Mouse (Mus musculus): ENCODE measurements around the gene Rest. TPM values are rescaled to one million over a fixed set of nuclear protein-coding genes. Genes with fewer than 3 reads are reported as not detected.
A peak's percentile ranks its signal among the peaks of the same experiment; 100 is the strongest.

Gene Rest
- polyA plus RNA-seq, 1 experiment from 2014 or later = 58.0 TPM

- ATAC-seq (ENCODE audit: insufficient number of reproducible peaks, low FRiP score, low TSS enrichment, low read depth) (no peak), DNase-seq (ENCODE audit: low spot score) (no peak)
- no peak overlapping the region for H3K9ac ChIP-seq (ENCODE audit: low read length)
- no peaks in the 10 kb centered on the region for H3K27me3 ChIP-seq (ENCODE audit: control insufficient read depth, insufficient read depth, low read length)
- H3K4me2 ChIP-seq (ENCODE audit: low read depth, severe bottlenecking) = no peak overlapping the region
- H3K4me3 ChIP-seq (ENCODE audit: low read depth, low read length) = no peak overlapping the region
- WGBS = 88% methylated on average over 3 of the region's 3 CpGs
- no peaks in the 10 kb centered on the region for H3K36me3 ChIP-seq (ENCODE audit: control insufficient read depth, insufficient read depth, low read length)
- no peaks in the 10 kb centered on the region for H3K4me1 ChIP-seq (ENCODE audit: control insufficient read depth, insufficient read depth, low read length)
- H3K9me3 ChIP-seq (ENCODE audit: control insufficient read depth, low read length) = no peaks in the 10 kb centered on the region
- H3K27ac ChIP-seq (replicated peaks; ENCODE audit: low read depth, low read length) = no peak overlapping the region
Measured at GRCm38 (mm10) chr5:77257603-77258002, 7.7 kb upstream of the Rest start.

DNA sequence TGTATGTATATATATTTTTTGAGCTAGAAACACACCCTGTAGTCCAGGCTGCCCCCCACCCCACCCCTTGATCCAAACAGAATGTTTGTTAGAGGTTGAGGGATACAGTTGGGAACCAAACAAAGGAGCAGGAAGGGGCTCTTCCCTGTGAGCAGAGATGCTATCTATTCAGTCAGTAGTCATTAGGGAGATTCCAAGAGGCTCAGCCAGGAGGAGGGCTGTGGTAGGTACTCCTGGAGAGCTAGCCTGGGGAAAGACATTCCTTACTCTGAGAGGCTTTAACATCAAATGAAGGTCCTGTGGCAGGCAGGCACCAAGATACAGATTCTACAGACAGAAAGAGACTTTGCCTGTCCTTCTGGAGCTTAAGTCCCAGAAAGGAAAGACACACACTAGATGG, 6.0 kb upstream of the Rest start:
- Histone ChIP-seq H3K27me3 (ENCODE audit: control insufficient read depth, insufficient read depth, low read length) (no peaks in the 10 kb centered on the region), H3K4me2 (ENCODE audit: low read depth, severe bottlenecking) (no peak overlapping the region)

DNA sequence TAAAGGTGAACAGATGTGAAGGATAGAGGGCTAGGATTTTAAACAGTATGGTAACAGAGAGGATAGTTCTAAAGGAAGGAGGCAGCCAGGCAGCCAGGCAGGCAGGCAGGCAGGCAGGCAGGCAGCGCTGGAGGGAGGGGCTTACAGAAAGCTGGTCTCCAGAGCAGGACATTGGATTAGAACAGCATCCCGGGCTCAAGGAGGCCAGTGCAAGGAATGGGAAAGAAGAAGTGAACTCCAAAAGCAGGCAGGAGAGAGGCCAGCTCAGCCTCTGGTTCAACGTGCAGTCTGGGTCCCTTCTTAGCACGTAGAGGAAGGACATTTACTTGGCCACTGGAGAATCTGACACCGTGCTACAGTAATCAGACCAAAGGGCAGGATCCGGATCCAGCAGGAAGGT, 5.2 kb upstream of the Rest start:
- Histone ChIP-seq H3K4me3 (ENCODE audit: low read depth, low read length) (no peak overlapping the region), H3K9me3 (ENCODE audit: control insufficient read depth, low read length) (no peaks in the 10 kb centered on the region), H3K4me1 (ENCODE audit: control insufficient read depth, insufficient read depth, low read length) (no peaks in the 10 kb centered on the region), H3K36me3 (ENCODE audit: control insufficient read depth, insufficient read depth, low read length) (no peaks in the 10 kb centered on the region), H3K27ac (replicated peaks; ENCODE audit: low read depth, low read length) (no peak overlapping the region), H3K4me2 (ENCODE audit: low read depth, severe bottlenecking) (no peak overlapping the region), H3K27me3 (ENCODE audit: control insufficient read depth, insufficient read depth, low read length) (no peaks in the 10 kb centered on the region), H3K9ac (ENCODE audit: low read length) (no peak overlapping the region)
- no peak for DNase-seq (ENCODE audit: low spot score)
- no peak for ATAC-seq (ENCODE audit: insufficient number of reproducible peaks, low FRiP score, low TSS enrichment, low read depth)
- WGBS = 56% methylated on average over 6 of the region's 6 CpGs

More for the DNA sequence above, 6.0 kb upstream of the Rest start:
- Histone ChIP-seq H3K9ac (ENCODE audit: low read length) (no peak overlapping the region), H3K27ac (replicated peaks; ENCODE audit: low read depth, low read length) (no peak overlapping the region), H3K9me3 (ENCODE audit: control insufficient read depth, low read length) (no peaks in the 10 kb centered on the region), H3K4me1 (ENCODE audit: control insufficient read depth, insufficient read depth, low read length) (no peaks in the 10 kb centered on the region), H3K36me3 (ENCODE audit: control insufficient read depth, insufficient read depth, low read length) (no peaks in the 10 kb centered on the region), H3K4me3 (ENCODE audit: low read depth, low read length) (no peak overlapping the region)
- ATAC-seq (ENCODE audit: insufficient number of reproducible peaks, low FRiP score, low TSS enrichment, low read depth) = no peak
- DNase-seq (ENCODE audit: low spot score) = no peak

- H3K27me3 ChIP-seq (ENCODE audit: control insufficient read depth, insufficient read depth, low read length) = no peaks in the 10 kb centered on the region
- H3K27ac ChIP-seq (replicated peaks; ENCODE audit: low read depth, low read length) = no peak overlapping the region
- no peaks in the 10 kb centered on the region for H3K9me3 ChIP-seq (ENCODE audit: control insufficient read depth, low read length)
- no peak for ATAC-seq (ENCODE audit: insufficient number of reproducible peaks, low FRiP score, low TSS enrichment, low read depth)
- H3K4me1 ChIP-seq (ENCODE audit: control insufficient read depth, insufficient read depth, low read length) = no peaks in the 10 kb centered on the region
- no peaks in the 10 kb centered on the region for H3K36me3 ChIP-seq (ENCODE audit: control insufficient read depth, insufficient read depth, low read length)
- H3K4me2 ChIP-seq (ENCODE audit: low read depth, severe bottlenecking) = no peak overlapping the region
- no peak overlapping the region for H3K4me3 ChIP-seq (ENCODE audit: low read depth, low read length)
- H3K9ac ChIP-seq (ENCODE audit: low read length) = no peak overlapping the region
- no peak for DNase-seq (ENCODE audit: low spot score)
- 89% methylated on average over 4 of the region's 4 CpGs for WGBS
Measured at GRCm38 (mm10) chr5:77261137-77261536, 4.2 kb upstream of the Rest start.

GRCm38 (mm10) chr5:77262105-77262504, 3.2 kb upstream of the Rest start:
- DNase-seq (ENCODE audit: low spot score) (no peak), ATAC-seq (ENCODE audit: insufficient number of reproducible peaks, low FRiP score, low TSS enrichment, low read depth) (no peak)
- H3K36me3 ChIP-seq (ENCODE audit: control insufficient read depth, insufficient read depth, low read length) = no peaks in the 10 kb centered on the region
- H3K27ac ChIP-seq (replicated peaks; ENCODE audit: low read depth, low read length) = no peak overlapping the region
- no peaks in the 10 kb centered on the region for H3K27me3 ChIP-seq (ENCODE audit: control insufficient read depth, insufficient read depth, low read length)
- H3K4me3 ChIP-seq (ENCODE audit: low read depth, low read length) = no peak overlapping the region
- no peaks in the 10 kb centered on the region for H3K9me3 ChIP-seq (ENCODE audit: control insufficient read depth, low read length)
- H3K4me2 ChIP-seq (ENCODE audit: low read depth, severe bottlenecking) = no peak overlapping the region
- no peak overlapping the region for H3K9ac ChIP-seq (ENCODE audit: low read length)
- H3K4me1 ChIP-seq (ENCODE audit: control insufficient read depth, insufficient read depth, low read length) = no peaks in the 10 kb centered on the region
- 83% methylated on average over 5 of the region's 5 CpGs for WGBS

DNA sequence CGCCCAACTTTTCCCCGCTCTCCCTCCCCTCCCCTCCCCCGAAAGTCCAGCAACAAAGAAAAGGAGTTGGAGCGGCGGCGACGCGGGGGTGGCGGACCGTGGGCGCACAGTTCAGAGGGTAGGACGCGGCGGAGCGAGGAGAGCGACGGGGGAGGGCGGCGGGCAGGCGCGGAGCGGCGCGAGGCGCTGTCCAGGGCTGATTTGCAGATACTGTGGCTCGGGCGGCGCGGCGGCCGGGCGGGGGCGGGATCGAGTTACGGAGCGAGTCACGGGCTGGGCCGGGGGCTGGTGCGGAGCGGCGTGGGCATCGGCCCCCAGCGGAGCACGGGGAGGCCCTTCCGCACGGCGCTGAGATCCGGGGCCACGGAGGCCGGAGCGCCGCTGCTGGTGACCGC, 377 bp downstream of the Rest start:
- no peaks in the 10 kb centered on the region for H3K9me3 ChIP-seq (ENCODE audit: control insufficient read depth, low read length)
- DNase-seq (ENCODE audit: low spot score) (peak; percentile 85), ATAC-seq (ENCODE audit: insufficient number of reproducible peaks, low FRiP score, low TSS enrichment, low read depth) (peak; percentile 82)
- no peaks in the 10 kb centered on the region for H3K4me1 ChIP-seq (ENCODE audit: control insufficient read depth, insufficient read depth, low read length)
- peaks cover 19% of the 10 kb centered on the region for H3K36me3 ChIP-seq (ENCODE audit: control insufficient read depth, insufficient read depth, low read length)
- H3K4me3 ChIP-seq (ENCODE audit: low read depth, low read length) = peak overlapping the region; percentile 94
- WGBS = under 1% methylated on average over 33 of the region's 53 CpGs
- peak overlapping the region; percentile 99 for H3K27ac ChIP-seq (replicated peaks; ENCODE audit: low read depth, low read length)
- peak overlapping the region; percentile 97 for H3K9ac ChIP-seq (ENCODE audit: low read length)
- H3K4me2 ChIP-seq (ENCODE audit: low read depth, severe bottlenecking) = peak overlapping the region; percentile 58
- H3K27me3 ChIP-seq (ENCODE audit: control insufficient read depth, insufficient read depth, low read length) = no peaks in the 10 kb centered on the region

DNA sequence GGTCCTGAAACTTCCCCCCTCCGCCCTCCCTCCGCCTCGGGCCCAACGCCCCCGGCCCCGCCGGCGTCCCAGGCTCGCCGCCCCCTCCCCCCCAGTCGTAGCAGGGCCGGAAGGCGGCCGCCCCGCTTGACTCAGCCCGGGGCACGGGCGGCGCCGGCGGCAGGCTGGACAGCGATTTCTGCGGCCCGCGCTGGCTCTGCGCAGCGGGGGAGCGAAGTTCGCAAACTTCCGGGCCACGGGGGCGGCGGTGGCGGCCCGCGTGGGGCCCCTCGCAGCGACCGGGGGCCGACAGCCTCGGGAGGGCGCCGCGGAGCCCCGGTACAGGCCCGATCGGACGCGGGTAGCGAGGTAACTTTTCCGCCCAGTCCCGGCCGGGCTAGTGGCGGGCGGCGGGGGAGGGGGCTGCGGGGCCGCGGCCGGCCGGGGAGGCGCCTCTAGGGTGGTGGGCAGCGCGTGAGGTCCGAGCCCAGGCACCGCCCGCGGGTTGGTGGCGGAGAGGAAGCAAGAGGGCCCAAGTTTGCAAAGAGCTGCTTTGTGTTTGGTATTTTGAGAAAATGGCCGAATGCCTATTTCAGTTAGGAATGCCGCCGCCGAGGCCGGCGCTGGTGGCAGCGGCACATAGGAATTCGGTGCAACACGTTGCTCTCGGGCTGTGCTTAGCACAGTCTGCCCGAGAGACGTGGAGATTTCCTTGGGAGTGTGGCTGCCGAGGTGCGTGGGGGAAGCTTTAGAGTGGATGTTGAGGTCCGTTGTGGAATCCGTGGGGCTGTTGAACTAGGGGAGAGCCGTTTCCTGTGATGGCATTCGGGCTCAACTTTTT, 985 bp downstream of the Rest start:
- Histone ChIP-seq H3K4me1 (ENCODE audit: control insufficient read depth, insufficient read depth, low read length) (no peaks in the 10 kb centered on the region), H3K36me3 (ENCODE audit: control insufficient read depth, insufficient read depth, low read length) (peaks cover 24% of the 10 kb centered on the region), H3K9me3 (ENCODE audit: control insufficient read depth, low read length) (no peaks in the 10 kb centered on the region), H3K4me2 (ENCODE audit: low read depth, severe bottlenecking) (peak overlapping the region; percentile 58), H3K27ac (replicated peaks; ENCODE audit: low read depth, low read length) (peak overlapping the region; percentile 99), H3K27me3 (ENCODE audit: control insufficient read depth, insufficient read depth, low read length) (no peaks in the 10 kb centered on the region), H3K4me3 (ENCODE audit: low read depth, low read length) (peak overlapping the region; percentile 94), H3K9ac (ENCODE audit: low read length) (peak overlapping the region; percentile 97)
- under 1% methylated on average over 67 of the region's 87 CpGs for WGBS
- DNase-seq (ENCODE audit: low spot score) (peak; percentile 75), ATAC-seq (ENCODE audit: insufficient number of reproducible peaks, low FRiP score, low TSS enrichment, low read depth) (peak; percentile 60)

GRCm38 (mm10) chr5:77266886-77267401, 1.7 kb downstream of the Rest start:
- H3K9me3 ChIP-seq (ENCODE audit: control insufficient read depth, low read length) = no peaks in the 10 kb centered on the region
- no peaks in the 10 kb centered on the region for H3K27me3 ChIP-seq (ENCODE audit: control insufficient read depth, insufficient read depth, low read length)
- H3K4me2 ChIP-seq (ENCODE audit: low read depth, severe bottlenecking) = peak overlapping the region; percentile 58
- no peaks in the 10 kb centered on the region for H3K4me1 ChIP-seq (ENCODE audit: control insufficient read depth, insufficient read depth, low read length)
- peak overlapping the region; percentile 94 for H3K4me3 ChIP-seq (ENCODE audit: low read depth, low read length)
- WGBS = 3% methylated on average over 11 of the region's 11 CpGs
- ATAC-seq (ENCODE audit: insufficient number of reproducible peaks, low FRiP score, low TSS enrichment, low read depth) = no peak
- no peak for DNase-seq (ENCODE audit: low spot score)
- peaks cover 28% of the 10 kb centered on the region for H3K36me3 ChIP-seq (ENCODE audit: control insufficient read depth, insufficient read depth, low read length)
- peak overlapping the region; percentile 99 for H3K27ac ChIP-seq (replicated peaks; ENCODE audit: low read depth, low read length)
- H3K9ac ChIP-seq (ENCODE audit: low read length) = peak overlapping the region; percentile 97

Data from limb, embryonic 11.5 days (tissue).